Mouse (Mus musculus) intestine, embryonic 15.5 days (tissue): ENCODE data around the gene Sez6l2. TPM values are rescaled to one million over a fixed set of nuclear protein-coding genes. Genes with fewer than 3 reads are reported as not detected.

Source experiments
- ATAC-seq: fragments of 200-750 bp; cut with Nextera tagmentation; 2 replicates; pipeline ENCODE4 v1.8.0; 2017; ENCODE audit warnings: moderate TSS enrichment, moderate library complexity
- H3K27ac ChIP-seq: fragments of 300-500 bp; sonication (generic); 2 replicates; pipeline ENCODE4 v1.5.1; 2015; ENCODE audit warnings: mild to moderate bottlenecking, inconsistent platforms
- H3K27me3 ChIP-seq: fragments of 300-500 bp; sonication (generic); replicated peaks from 2 replicates; pipeline ENCODE4 v1.6.1; 2015; ENCODE audit warnings: inconsistent platforms
- H3K36me3 ChIP-seq: fragments of 300-500 bp; sonication (generic); 2 replicates; pipeline ENCODE4 v1.6.1; 2015; ENCODE audit warnings: inconsistent platforms
- H3K4me1 ChIP-seq: fragments of 300-500 bp; sonication (generic); replicated peaks from 2 replicates; pipeline ENCODE4 v1.6.1; 2015; ENCODE audit warnings: inconsistent platforms
- H3K4me2 ChIP-seq: fragments of 300-500 bp; sonication (generic); replicated peaks from 2 replicates; pipeline ENCODE4 v1.6.1; 2015; ENCODE audit warnings: mild to moderate bottlenecking, inconsistent platforms
- H3K4me3 ChIP-seq: fragments of 300-500 bp; sonication (generic); replicated peaks from 2 replicates; pipeline ENCODE4 v1.5.1; 2015; ENCODE audit warnings: inconsistent platforms
- H3K9ac ChIP-seq: fragments of 300-500 bp; sonication (generic); 2 replicates; pipeline ENCODE4 v1.6.1; 2015; ENCODE audit warnings: inconsistent platforms
- H3K9me3 ChIP-seq: fragments of 300-500 bp; sonication (generic); 2 replicates; pipeline ENCODE4 v1.6.1; 2016; ENCODE audit warnings: inconsistent platforms
- WGBS: fragments of 180-500 bp; shearing (Covaris S2); methylation state at CpG from one replicate; pipeline ENCODE4 v1.1.7; 2015; 5-methylcytosine and 5-hydroxymethylcytosine counted together
- polyA plus RNA-seq: library from polyadenylated mRNA; unstranded; fragments of >200 nt; fragmentation: Nextera tagmentation; extraction: Ambion mirVana; gene quantifications from 2 replicates; pipeline ENCODE4 v1.2.1, GENCODE M21; 2015

The Sez6l2 gene
- polyA plus RNA-seq, 1 experiment from 2014 or later = 2.4 TPM

DNA sequence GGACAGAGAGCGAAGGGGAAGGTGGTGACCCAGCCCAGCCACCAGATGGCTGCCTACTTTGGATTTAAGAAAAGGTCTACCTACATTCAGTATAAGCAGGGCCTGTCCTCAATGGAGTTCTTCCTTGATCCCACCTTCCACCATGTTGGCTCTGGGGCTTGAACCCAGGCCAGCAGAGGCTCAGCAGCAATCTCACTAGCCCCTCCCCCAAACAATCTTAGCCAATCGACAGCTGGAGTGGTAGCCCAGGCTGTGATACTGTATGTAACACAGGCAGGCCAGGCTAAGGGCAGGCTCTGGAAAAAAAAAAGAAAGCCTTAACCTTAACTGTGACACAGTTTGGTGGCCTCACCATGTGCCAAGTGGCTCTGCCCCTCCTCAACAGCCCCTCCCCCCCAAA is 61.4 kb downstream of the Sez6l2 start:
- Histone ChIP-seq H3K27me3 (no peaks in the 10 kb centered on the region), H3K4me3 (no peak overlapping the region), H3K4me1 (peaks cover 39% of the 10 kb centered on the region), H3K9me3 (no peaks in the 10 kb centered on the region), H3K4me2 (no peak overlapping the region; the same call in 1 of the 2 replicates), H3K27ac (peak overlapping the region; percentile 7; the same call in 1 of the 2 replicates), H3K36me3 (peaks cover 9% of the 10 kb centered on the region; the same call in 1 of the 2 replicates), H3K9ac (no peak overlapping the region)
- WGBS = 75% methylated on average over 2 of the region's 2 CpGs
- ATAC-seq = no peak

DNA sequence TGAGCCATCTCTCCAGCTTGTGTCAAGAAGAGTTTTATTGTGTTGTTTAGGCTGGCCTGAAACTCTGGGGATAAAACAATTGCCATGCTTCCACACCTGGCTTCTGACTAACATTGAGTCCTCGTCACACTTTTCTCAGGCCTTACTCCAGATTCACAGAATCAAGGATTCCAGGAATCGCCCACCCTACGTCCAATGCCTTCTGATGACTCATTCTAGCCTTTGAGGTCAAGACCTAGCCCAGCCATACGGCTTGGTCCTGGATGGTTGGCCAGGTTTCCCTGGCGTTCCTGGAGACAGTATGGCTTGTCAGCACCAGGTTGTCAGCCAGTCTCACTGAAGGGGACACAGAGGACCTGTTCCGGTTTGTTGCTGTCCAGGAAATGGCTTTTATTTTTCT is 62.0 kb downstream of the Sez6l2 start:
- peaks cover 9% of the 10 kb centered on the region; the same call in 1 of the 2 replicates for H3K36me3 ChIP-seq
- no peaks in the 10 kb centered on the region for H3K27me3 ChIP-seq
- no peaks in the 10 kb centered on the region for H3K9me3 ChIP-seq
- no peak overlapping the region for H3K4me3 ChIP-seq
- H3K4me1 ChIP-seq = peaks cover 39% of the 10 kb centered on the region
- no peak overlapping the region for H3K27ac ChIP-seq
- H3K4me2 ChIP-seq = no peak overlapping the region
- WGBS = 87% methylated on average over 6 of the region's 6 CpGs
- no peak overlapping the region for H3K9ac ChIP-seq
- ATAC-seq = no peak

DNA sequence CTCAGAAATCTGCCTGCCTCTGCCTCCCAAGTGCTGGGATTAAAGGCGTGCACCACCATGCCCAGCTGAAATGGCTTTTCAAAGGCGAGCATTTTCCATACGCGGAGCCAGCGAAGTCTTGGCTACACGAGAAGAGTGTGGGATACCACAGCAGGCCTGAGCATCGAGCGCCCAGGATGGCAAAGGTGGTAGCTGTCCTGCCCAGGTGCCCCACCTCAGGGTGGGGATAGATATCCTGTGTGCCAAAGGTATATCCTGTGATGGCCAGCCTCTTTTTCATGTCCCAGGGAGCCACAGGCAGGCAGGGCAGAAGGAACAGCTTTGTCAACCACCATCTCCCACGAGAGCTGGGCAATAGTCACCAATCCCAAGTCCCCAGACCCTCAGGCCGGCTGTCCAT is 62.5 kb downstream of the Sez6l2 start:
- H3K9ac ChIP-seq = no peak overlapping the region
- peaks cover 9% of the 10 kb centered on the region; the same call in 1 of the 2 replicates for H3K36me3 ChIP-seq
- H3K27ac ChIP-seq = no peak overlapping the region
- H3K9me3 ChIP-seq = no peaks in the 10 kb centered on the region
- no peak overlapping the region for H3K4me3 ChIP-seq
- no peaks in the 10 kb centered on the region for H3K27me3 ChIP-seq
- peaks cover 38% of the 10 kb centered on the region for H3K4me1 ChIP-seq
- no peak for ATAC-seq
- WGBS = 93% methylated on average over 10 of the region's 10 CpGs
- peak overlapping the region; percentile 87 for H3K4me2 ChIP-seq

DNA sequence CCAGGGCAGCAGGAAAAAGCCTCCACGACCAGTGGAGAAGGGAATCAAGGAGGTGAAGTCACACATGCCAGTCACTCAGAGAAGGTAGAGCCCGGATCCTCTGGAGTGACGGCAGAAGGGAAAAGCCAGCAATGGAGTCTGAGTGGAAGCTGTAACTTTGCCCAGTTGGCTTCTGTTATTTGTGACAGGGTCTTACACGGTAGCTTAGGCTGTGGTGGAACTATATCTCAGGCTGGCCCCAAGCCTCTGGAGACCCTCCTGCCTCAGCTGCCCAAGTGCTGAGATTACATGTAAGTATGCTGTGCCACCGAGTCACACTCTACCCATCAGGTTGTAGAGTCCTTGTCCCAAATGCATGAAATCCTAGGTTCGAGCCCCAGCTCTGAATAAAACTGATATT is 63.0 kb downstream of the Sez6l2 start:
- H3K4me2 ChIP-seq = peak overlapping the region; percentile 87
- no peaks in the 10 kb centered on the region for H3K9me3 ChIP-seq
- H3K4me1 ChIP-seq = peaks cover 41% of the 10 kb centered on the region
- H3K27me3 ChIP-seq = no peaks in the 10 kb centered on the region
- ATAC-seq = no peak
- H3K9ac ChIP-seq = no peak overlapping the region
- no peak overlapping the region for H3K27ac ChIP-seq
- H3K36me3 ChIP-seq = peaks cover 9% of the 10 kb centered on the region; the same call in 1 of the 2 replicates
- H3K4me3 ChIP-seq = no peak overlapping the region
- WGBS = 92% methylated on average over 6 of the region's 6 CpGs

DNA sequence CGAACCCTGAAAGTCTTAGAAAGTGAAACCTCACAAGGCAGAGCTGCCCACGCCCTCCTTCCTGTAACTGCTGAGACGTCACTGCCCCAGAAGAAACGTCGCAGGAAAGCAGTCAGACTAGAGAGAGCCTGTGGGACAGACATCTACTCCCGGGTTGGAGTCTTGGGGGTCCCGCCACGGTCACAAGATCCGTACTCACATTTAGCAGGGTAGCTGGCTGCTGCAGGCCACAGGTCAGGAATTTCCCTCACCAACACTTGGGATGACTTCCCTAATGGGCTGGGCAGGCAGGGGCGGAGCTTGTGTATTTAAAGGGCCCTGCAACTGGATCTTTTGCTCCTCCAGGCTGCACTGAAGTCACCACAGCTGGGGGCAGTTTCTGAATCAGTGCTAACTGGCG is 64.0 kb downstream of the Sez6l2 start, which contains the start of gene Mvp:
Gene Mvp (minus strand): TSS at position 302 of the 400 bp plus-strand sequence.
- 0 out of 2 replicates have a peak, but pooled peaks have one; percentile 16 for ATAC-seq
- H3K27me3 ChIP-seq = no peaks in the 10 kb centered on the region
- no peaks in the 10 kb centered on the region for H3K9me3 ChIP-seq
- peak within 1 kb of the TSS; percentile 87 for H3K4me2 ChIP-seq
- H3K27ac ChIP-seq = peak within 1 kb of the TSS; percentile 66; the same call in 1 of the 2 replicates
- peaks cover 42% of the 10 kb centered on the region for H3K4me1 ChIP-seq
- peak within 1 kb of the TSS; percentile 52 for H3K4me3 ChIP-seq
- H3K9ac ChIP-seq = peak within 1 kb of the TSS; percentile 59
- WGBS = 16% methylated on average over 11 of the region's 11 CpGs
- H3K36me3 ChIP-seq = peaks cover 9% of the 10 kb centered on the region; the same call in 1 of the 2 replicates

DNA sequence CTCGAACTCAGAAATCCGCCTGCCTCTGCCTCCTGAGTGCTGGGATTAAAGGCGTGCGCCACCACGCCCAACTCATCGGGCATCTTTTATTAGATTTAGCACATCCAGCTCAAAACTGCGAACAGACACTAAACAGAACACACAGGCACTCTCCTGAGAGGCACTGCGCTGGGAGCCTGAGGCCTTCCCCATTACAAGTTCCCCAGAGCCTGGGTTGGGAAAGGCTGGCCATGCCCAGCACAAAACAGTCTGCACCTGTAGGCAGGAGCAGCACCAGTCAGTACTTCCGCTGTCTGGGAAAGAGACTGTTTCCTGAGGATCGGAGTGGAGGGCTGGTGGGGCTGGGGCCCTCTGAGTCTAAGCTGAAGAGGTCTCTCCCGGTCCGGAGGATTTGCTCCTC is 64.6 kb downstream of the Sez6l2 start:
- peaks cover 45% of the 10 kb centered on the region for H3K4me1 ChIP-seq
- H3K27me3 ChIP-seq = no peaks in the 10 kb centered on the region
- 0 out of 2 replicates have a peak overlapping the region, but pooled peaks have one; percentile 3 for H3K9ac ChIP-seq
- H3K36me3 ChIP-seq = peaks cover 9% of the 10 kb centered on the region; the same call in 1 of the 2 replicates
- H3K27ac ChIP-seq = no peak overlapping the region
- no peak overlapping the region for H3K4me3 ChIP-seq
- H3K9me3 ChIP-seq = no peaks in the 10 kb centered on the region
- WGBS = 94% methylated on average over 12 of the region's 12 CpGs
- H3K4me2 ChIP-seq = peak overlapping the region; percentile 87
- no peak for ATAC-seq

DNA sequence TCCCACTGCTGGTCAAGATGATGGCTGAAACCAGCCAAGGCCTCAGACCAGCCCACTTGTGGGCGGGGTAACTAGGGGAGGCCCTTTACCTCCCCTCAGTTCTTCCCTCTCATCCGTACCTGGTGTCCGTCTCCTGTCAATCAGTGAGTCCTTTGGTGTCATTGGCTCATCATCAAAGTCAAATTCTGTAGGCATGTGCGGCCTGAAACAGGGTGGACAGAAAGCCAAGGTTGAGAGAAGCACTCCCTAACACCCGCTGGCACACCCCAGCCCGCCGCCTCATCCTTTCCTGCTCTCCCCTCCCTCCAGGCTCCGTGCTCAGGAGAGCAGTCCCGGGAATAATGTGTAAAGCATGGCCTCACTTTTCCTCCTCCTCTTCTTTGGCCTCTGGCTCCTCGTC is 65.7 kb downstream of the Sez6l2 start:
- Histone ChIP-seq H3K9ac (peak overlapping the region; percentile 87), H3K9me3 (no peaks in the 10 kb centered on the region), H3K27me3 (no peaks in the 10 kb centered on the region), H3K4me3 (peak overlapping the region; percentile 68), H3K4me1 (peaks cover 56% of the 10 kb centered on the region), H3K36me3 (peaks cover 9% of the 10 kb centered on the region; the same call in 1 of the 2 replicates), H3K27ac (peak overlapping the region; percentile 98), H3K4me2 (peak overlapping the region; percentile 87)
- ATAC-seq = peak; percentile 44
- WGBS = 0% methylated on average over 10 of the region's 10 CpGs

DNA sequence TGATC is 65.9 kb downstream of the Sez6l2 start, which contains the start of gene Pagr1b:
Gene Pagr1b (minus strand): TSS at position 4 of the 5 bp plus-strand sequence.
- peak within 1 kb of the TSS; percentile 87 for H3K4me2 ChIP-seq
- no peak for ATAC-seq
- no peaks in the 10 kb centered on the region for H3K27me3 ChIP-seq
- H3K9ac ChIP-seq = peak within 1 kb of the TSS; percentile 87
- H3K4me3 ChIP-seq = peak within 1 kb of the TSS; percentile 68
- H3K36me3 ChIP-seq = peaks cover 9% of the 10 kb centered on the region; the same call in 1 of the 2 replicates
- H3K4me1 ChIP-seq = peaks cover 58% of the 10 kb centered on the region
- no peaks in the 10 kb centered on the region for H3K9me3 ChIP-seq
- H3K27ac ChIP-seq = peak within 1 kb of the TSS; percentile 98

DNA sequence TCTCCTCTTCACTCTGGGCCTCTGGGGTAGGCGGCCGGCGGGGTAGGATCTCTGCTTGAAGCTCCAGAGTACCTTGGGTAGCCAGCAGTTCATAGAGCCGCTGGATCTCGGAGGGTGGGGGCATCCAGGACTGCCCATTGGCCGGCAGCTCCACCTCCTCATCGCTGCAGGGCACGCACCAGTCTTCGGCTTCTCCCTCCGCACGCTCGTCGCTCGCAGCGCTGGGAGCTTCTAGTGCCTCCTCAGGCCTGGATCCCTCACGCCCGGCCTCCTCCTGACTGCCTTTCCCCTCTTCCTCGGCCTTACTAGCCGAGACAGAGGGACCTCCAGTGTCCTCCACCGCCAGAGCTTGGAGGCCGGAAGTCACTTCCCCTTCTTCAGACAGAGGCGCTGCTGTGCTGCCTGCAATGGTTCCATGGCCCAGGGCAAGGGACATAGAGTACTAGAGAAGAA is 66.1 kb downstream of the Sez6l2 start:
- Histone ChIP-seq H3K4me3 (peak overlapping the region; percentile 68), H3K4me1 (peaks cover 60% of the 10 kb centered on the region), H3K36me3 (peaks cover 9% of the 10 kb centered on the region; the same call in 1 of the 2 replicates), H3K27ac (peak overlapping the region; percentile 98), H3K4me2 (peak overlapping the region; percentile 87), H3K9ac (peak overlapping the region; percentile 87), H3K27me3 (no peaks in the 10 kb centered on the region), H3K9me3 (no peaks in the 10 kb centered on the region)
- peak; percentile 65 for ATAC-seq
- WGBS = under 1% methylated on average over 22 of the region's 22 CpGs

DNA sequence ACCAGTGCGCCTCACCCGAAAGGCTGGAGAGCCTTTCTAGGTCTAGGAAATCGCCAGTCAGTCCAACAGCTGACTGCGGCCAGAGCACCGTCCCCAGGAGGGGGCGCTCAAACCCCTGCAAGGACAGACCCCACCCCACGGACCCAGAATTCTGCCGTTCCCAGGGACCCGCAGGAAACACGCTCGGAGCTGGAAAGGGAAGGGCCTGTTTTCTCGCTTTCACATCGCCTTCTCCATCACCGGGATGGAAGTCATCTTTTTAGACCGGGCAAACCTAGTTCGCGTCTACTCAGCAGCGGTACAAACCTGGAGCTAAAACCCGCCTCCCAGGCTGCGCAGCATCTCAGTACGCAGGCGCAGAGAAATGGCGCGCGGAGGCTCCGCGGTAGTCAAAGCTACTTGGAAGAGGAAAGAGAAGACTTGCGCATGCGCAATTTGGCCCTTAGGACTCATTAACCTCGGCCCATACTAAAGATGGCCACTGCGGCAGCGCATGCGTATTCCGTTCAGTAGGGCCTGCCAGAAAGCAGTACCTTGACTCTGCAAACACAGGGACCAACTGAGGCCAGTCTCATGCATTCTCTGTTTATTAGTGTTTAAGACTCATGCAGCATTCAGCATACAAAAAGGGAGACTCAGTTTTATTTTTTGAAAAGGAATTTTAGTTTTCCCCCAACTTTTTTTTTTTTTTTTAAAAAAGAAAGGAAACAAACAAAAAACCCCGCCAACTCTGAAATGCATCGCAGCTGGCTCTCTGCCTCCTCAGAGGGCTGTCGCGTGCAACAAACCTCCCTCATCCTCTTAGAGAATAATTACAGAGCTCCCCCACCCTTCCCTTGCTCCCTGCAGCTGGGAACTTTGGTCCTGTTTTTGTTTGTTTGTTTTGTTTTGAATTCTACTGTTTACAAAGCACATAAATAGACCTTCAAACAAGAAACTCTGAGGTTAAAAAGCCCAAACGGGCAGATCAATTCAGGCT is 66.9 kb downstream of the Sez6l2 start, which contains the start of gene Pagr1a:
Gene Pagr1a (minus strand): TSS at position 382 of the 979 bp plus-strand sequence.
- WGBS = 2% methylated on average over 39 of the region's 39 CpGs
- Histone ChIP-seq H3K36me3 (peaks cover 9% of the 10 kb centered on the region; the same call in 1 of the 2 replicates), H3K27ac (peak within 1 kb of the TSS; percentile 98), H3K9me3 (no peaks in the 10 kb centered on the region), H3K4me2 (peak within 1 kb of the TSS; percentile 87), H3K4me1 (peaks cover 68% of the 10 kb centered on the region), H3K4me3 (peak within 1 kb of the TSS; percentile 68), H3K27me3 (no peaks in the 10 kb centered on the region), H3K9ac (peak within 1 kb of the TSS; percentile 87)
- ATAC-seq = peak; percentile 83

DNA sequence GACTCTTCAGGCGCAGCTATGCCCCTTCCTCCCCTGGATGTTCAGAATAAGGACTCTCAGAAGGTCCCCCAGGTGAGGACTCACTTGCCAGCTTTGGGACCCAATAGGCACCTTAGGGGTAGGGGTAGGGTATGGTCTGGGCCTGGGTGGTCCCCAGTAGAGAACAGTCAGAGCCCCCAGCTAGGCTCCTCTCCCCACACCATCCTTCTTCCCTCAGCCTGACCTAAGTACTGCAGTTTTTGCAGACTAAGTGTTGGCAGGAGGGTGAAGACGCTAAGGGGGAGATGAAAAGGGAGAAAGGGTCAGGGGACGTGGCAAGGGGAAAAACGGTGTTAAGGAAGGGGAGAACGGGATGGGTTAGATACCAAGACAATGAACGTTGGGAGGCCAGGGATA is 67.6 kb downstream of the Sez6l2 start:
- no peaks in the 10 kb centered on the region for H3K9me3 ChIP-seq
- H3K36me3 ChIP-seq = peaks cover 11% of the 10 kb centered on the region; the same call in 1 of the 2 replicates
- peak overlapping the region; percentile 87 for H3K4me2 ChIP-seq
- 41% methylated on average over 6 of the region's 6 CpGs for WGBS
- H3K27ac ChIP-seq = peak overlapping the region; percentile 98
- peaks cover 74% of the 10 kb centered on the region for H3K4me1 ChIP-seq
- H3K9ac ChIP-seq = peak overlapping the region; percentile 23
- H3K4me3 ChIP-seq = 0 out of 2 replicates have a peak overlapping the region, but pooled peaks have one; percentile 1
- ATAC-seq = no peak
- no peaks in the 10 kb centered on the region for H3K27me3 ChIP-seq

DNA sequence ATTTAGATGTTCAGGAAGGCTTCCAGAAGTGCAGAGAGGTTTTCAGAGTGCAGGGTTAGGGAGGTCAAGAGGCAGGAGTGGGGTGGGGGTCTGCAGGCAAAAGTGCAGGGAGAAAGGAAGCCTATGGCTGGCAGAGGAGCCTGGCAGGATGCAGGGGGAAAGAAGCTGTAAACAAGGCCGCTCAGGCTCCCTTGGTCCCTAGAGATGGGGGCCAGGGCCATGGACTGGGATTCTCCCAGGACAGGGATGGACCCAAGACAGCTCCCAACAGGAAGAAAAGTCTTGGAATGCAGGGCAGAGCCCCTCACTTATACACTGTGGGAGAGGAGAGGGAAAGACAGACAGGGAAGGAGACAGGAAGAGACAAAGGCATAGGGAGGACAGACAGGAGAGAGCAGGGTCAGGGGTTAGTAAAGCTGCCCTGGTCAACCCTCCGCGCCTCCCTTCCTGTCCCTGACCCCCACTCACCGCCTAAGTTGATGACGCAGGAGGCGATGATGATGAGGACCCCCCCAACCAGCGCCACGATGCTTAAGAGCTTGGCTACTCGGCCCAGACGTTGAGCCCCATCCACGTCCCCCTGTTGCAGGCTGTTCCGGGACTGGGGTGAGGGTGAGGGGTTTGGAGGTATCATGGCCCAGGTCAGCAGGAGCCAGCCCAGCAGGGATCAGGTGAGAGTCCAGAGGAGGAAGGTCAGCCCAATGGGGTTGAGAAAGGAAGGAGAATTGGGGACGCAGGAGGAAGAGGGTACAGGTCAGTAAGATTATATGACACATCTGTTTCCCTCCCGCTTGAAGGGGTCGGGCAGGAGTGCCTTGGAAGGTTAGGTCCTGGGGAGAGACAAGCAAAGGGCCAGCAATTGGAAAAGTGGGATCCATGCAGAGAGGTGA is 68.3 kb downstream of the Sez6l2 start:
- H3K9ac ChIP-seq = peak overlapping the region; percentile 58
- H3K27ac ChIP-seq = peak overlapping the region; percentile 98
- peaks cover 77% of the 10 kb centered on the region for H3K4me1 ChIP-seq
- H3K27me3 ChIP-seq = no peaks in the 10 kb centered on the region
- peak overlapping the region; percentile 87 for H3K4me2 ChIP-seq
- H3K9me3 ChIP-seq = no peaks in the 10 kb centered on the region
- ATAC-seq = no peak
- WGBS = 70% methylated on average over 15 of the region's 15 CpGs
- H3K36me3 ChIP-seq = peaks cover 17% of the 10 kb centered on the region
- no peak overlapping the region for H3K4me3 ChIP-seq
